In the genomic region with DNA sequence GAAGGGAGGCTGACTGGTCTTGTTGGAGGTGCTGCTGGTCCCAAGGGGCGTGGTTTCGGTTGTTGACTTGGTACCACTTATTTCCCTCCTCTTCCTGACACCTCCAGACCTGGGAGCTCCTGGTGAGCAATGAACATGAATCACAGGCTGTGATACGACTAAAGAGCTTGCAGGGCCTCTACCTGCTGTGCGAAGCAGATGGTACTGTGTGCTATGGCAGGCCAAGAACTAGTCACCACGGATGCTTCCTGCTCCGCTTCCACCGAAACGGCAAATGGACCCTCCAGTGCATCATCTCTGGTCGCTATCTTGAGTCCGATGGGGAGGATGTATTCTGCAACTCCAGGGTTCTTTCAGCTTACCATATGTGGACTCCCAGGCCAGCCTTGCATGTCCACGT, we compare ENCODE assay signal across 15 mouse cellular contexts. TPM values are rescaled to one million over a fixed set of nuclear protein-coding genes. Genes with fewer than 3 reads are reported as not detected.
"Had no signal": no experiment of that assay in that cellular context is flagged by ENCODE, and none has a peak within 500 bp of the region (broad histone marks: within the 10 kb centered on the region; RNA-seq: fewer than 3 reads in every experiment).

No protein-coding gene starts in this region.

- ATAC-seq: midbrain, embryonic 16.5 days had no signal

- DNase-seq: kidney, postnatal 4 days; left cerebral cortex, postnatal 4 days; lung, adult 18-20 months; right cerebral cortex, postnatal 14 days; thymus, adult 18-20 months; thymus, postnatal 14 days had no signal

RNA-seq across cellular contexts. Expression of gene Fscn3, which starts 2.3 kb away (rescaled TPM):
- polyA plus RNA-seq: kidney, postnatal 0 days; limb, embryonic 13.5 days; liver, adult 2 months; midbrain, embryonic 12.5 days; neural tube, embryonic 14.5 days; spleen, adult 2 months had no signal

RNA-seq across cellular contexts. Expression of gene Pax4, which starts 19.3 kb away (rescaled TPM):
- polyA plus RNA-seq: kidney, postnatal 0 days; limb, embryonic 13.5 days; liver, adult 2 months; liver, embryonic 14.5 days; lung, embryonic 16.5 days; midbrain, embryonic 12.5 days; midbrain, embryonic 16.5 days; neural tube, embryonic 14.5 days; spleen, adult 2 months had no signal
